Mouse (Mus musculus) testis, postnatal 10 days (tissue): ENCODE measurements around the gene Efcab8.
A peak's percentile ranks its signal among the peaks of the same experiment; 100 is the strongest.

Experiments
- DNase-seq: peaks from one replicate; pipeline ENCODE4 v3.0.0; 2021; ENCODE audit warnings: low spot score

Efcab8 gene

DNA sequence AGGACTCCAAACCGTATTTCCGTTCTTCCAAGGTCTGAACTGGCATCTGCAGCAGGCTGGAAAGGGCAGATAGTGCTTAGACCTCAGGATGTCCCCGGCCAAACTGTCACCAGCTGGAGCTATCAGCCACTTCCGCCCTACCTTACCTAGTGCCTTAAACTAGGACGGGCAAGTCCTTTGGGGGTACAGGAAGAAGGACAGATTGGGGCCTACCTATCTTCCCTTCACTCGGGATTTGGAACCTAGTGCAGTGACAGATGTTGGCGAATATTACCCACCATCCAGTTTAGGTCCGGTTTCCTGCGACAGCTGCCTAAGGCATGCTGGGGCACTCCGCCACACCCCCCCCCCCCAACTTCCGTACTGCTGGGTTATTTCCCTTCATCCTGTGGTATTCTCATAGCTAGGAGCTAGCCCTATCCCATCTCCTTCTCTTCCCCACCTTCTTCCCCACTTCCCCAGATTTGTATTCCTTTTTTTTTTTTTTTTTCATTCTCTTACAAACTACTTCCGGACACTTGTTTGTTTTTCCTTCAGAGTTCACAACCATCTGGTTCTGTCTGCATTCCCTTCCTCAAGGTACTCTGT, at the start of gene Efcab8:
Gene Efcab8, plus strand, starts transcription at position 538 of the 588 bp plus-strand sequence.
- DNase-seq, result no peak

DNA sequence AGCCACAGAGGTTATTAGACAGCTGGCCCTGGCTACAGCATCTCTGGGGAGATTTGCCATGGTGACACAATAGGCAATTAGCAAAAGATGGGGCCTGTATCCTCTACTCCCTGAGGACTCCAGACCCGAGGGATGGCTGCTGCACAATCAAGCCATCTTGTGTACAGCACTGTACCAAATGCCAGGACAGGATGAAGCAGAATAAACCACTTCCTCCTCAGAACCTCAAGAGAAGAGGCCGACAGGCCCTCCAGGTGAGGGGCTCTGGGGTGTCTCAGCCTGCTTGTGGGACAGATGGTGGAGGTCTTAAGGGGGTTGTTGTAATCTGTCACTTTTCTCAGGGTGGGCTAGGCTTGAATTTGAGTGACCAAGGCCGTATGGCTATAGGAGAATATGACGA, 45.7 kb upstream of the Efcab8 start:
- no peak for DNase-seq

DNA sequence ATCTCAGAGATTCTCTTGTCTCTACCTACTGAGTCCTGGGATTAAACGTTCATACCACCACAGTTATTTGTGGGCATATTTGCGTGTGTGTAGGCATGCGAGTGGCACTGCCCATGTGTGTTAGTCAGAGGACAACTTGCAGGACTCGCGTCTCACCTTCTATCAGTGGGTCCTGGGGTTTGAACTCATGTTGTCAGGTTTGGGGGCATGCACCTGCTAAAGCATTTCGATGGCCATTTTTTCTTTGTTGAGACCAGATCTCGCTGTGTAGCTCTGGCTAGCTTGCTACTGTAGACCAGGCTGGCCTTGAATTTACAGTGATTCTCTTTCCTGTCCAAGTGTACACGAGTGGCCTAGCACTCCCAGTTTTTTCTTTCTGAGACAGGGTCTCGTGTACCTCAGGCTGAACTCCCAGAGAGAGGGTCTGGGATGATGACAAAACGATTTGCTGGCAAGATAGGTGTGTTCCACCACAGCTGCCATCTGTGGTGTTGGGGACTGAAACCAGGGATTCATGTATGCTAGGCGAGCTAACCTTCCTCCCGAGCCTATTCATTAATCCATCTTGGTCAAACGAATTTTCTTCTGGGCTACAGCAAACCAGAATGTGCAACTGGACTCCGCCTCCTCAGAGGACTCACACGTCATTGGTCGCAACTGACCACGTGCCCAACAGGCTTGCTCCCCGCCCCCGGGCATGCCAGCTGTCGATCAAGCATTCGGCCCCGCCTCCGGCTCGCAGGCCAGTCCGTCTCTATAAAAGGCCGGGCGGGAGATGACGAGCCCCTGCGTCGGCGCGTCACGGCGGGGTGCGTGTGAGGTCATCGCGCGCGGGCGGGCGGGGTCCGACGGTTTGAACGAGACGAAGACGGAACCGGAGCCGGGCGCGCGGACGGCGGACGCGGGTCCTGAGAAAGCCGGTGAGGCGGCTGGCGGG, 39.0 kb upstream of the Efcab8 start, which contains the start of gene Mapre1:
Gene Mapre1, plus strand, starts transcription at position 775 of the 937 bp plus-strand sequence.
- peak; percentile 100 for DNase-seq

DNA sequence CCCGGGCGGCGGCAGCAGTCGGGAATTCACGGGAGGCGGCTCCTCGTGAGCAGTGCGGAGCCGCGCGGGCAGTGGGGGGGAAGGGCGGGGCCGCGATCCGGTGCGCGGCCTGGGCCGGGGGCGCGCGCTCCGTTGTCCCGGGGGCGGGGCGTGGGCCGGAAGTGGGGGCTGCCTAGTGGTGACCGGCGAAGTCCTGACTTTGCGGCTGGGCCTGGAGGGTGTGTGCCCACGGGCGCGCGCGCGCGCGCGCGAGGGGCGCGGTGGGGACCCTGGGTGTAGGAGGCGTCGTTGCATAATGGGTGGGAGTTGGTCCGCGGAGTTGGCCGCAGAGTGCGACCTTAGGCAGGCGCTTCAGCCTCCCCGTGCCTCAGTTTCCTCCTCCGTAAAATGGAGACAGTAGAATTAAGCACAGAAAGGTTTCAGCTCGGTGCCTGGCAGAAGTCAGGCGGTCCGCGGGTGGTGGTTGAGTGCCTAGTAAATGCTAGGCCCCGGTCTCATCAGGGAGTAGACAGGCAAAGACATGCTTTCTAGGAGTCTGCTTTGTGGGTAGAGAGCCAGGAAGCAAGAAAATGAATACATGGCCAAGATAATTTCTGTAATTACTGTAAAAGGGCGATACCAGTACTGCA, 38.2 kb upstream of the Efcab8 start:
- peak; percentile 93 for DNase-seq

DNA sequence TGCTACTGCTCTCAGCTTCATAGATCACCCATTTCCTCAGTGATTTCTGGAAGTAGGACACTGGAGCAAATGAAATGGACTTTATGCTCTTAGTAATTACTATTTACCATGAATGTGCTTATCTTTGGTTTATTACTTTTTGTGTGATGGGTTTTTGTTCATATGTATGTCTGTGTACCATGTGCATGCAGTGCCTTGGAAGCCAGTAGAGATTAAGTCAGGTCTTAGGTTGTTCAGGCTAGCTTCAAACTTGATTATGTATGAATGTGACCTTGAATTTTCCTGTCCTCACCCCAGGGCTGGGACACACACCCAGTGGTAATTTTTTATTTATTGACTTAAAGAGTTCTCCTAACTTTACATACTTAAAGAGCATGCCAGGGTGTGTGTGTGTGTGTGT, 31.7 kb upstream of the Efcab8 start:
- no peak for DNase-seq

DNA sequence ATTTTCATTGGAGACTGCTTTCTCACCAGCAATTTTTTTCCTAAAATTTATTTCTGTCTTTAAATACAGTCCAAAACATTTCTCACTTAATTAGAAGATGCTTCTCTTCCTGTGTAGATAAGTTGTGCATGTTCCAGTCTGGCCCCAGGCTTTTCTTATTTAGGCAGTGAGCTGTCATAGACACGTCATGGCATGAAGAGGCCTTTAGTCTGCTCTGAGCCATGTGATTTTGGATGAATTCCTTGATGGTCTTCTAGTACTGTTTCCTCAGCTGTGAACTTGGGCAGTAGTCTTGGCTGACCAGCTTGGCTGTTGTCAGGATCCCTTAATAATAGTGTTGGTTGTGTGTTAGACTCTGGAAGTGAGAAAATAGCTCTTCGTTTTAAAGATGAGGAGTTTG, 29.4 kb upstream of the Efcab8 start:
- no peak for DNase-seq

DNA sequence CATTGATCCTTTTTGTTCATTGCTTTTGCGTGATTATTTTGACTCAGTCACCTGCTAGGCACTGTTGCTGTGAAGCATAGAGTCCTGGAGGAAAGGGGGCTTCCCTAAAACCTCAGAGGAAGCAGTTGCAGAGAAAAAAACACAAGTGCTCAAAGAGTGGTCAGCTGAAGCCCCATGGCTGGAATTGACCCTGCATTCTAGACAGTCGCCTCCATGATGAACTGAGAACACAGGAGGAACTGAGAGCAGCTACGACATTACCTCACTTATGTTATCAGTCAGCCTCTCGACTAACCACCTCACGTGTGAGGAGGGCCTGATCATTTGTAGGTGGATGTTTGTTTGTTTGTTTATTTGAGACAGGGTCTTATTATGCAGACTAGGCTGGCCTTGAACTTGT, 17.6 kb upstream of the Efcab8 start:
- no peak for DNase-seq

DNA sequence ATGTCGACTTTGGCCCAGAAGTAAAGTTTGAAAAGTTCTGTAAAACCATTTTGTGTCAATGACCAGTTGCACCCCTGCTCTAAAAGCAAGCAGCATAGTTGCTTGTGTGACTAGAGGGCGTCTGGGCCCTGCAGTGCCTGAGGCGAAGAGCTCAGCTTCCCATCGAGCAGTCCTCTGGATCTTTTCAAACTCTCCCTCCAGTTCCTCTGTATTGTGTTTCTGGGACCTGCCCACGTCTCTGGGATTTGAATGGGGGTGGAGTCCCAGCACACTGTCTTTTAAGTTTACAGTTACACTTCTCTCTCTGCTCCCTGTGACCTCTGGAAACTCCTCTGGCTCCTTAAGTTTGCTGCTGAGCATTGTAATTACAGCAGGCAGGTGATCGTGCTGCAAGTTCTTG, 12.2 kb upstream of the Efcab8 start:
- DNase-seq, result no peak

DNA sequence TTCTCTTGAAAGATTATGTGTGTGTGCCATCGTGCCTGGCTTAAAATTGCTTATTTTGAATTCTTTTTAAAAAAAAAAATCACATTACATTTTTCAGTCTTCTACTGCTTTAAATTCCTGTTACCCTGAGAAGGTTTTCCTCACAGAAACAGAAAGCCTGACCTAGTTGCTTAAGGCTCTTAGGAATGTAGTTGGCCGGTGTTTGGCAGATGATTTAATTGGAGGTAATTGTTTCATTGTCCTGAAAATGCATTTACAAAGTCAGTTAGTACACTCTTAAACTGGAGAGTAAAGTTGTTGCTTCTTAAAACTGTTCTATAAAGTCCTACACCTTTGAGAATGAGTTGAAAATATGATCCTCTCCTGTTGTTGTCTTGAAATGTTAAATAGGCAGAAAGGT, 10.8 kb upstream of the Efcab8 start:
- DNase-seq, result no peak

DNA sequence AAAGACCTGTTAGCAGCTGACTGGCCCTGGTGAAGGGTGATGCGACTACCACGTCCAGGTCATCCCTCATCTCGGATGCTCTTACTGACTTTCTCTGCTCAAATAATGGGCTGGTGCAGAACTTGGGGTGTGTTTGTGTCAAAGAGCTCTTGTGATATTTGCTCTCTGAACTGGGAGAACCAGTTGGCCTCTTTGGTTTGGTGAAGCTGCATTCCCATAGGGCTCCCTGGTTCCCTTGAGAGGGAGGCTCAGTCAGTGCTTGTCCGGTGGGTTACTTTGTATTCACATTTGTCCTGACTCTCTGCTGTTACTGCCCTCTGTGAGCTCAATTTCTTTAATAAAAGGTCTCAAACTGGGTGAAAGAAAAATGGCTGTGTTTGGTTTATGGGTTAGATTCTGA, 6.8 kb upstream of the Efcab8 start:
- no peak for DNase-seq

DNA sequence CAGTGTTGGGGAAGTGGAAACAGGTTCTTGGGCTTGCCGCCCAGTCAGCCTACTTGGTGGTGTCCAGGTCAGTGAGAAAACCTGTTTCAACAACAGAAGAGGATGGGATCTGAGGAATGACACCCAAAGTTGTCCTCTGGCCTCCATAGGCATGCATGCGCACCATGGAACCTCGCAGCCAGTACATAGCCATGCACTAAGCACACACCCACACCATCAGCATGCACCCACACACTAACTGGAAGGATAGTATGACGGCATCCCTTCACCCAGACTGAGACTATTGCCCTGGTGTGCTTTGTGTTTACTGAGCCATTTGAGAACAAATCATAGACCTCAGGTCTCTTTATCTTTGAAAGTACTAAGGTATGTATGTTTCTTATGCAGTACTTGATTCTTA, 4.3 kb upstream of the Efcab8 start:
- no peak for DNase-seq

DNA sequence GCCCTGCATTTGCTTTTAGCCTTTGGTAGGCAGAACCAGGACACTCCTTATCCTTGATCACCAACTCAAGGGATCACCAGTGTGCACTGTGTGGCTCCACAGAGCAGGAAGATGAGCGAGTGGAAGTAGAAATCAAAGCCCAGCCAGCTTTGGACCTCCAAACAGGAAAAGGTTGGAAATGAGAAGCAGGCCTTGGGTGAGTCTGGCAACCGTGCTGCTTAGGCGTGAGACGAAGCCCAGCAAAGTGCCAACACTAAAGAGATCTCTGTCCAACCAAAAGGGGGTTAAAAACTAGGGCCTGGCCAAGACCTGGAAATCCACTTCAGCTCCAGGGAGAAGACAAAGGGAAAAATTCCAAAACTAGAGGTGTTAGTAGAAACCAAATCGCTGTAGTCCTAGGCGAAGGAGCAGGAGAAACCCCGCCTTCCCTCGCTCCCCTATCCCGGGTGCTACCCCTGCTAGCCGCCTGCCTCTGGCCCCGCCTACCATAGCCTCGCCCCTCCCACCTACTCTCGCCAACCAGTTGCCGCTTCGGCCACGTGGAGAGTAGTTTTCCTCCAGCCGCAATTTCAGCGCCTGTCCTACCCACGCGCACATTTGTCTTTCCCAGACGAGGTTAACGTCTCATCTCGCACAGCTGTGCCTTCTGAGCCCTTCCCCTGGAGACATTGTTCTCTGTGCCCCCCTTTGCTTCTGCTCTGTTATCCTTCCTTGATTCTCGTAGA, 931 bp upstream of the Efcab8 start:
- peak; percentile 94 for DNase-seq

DNA sequence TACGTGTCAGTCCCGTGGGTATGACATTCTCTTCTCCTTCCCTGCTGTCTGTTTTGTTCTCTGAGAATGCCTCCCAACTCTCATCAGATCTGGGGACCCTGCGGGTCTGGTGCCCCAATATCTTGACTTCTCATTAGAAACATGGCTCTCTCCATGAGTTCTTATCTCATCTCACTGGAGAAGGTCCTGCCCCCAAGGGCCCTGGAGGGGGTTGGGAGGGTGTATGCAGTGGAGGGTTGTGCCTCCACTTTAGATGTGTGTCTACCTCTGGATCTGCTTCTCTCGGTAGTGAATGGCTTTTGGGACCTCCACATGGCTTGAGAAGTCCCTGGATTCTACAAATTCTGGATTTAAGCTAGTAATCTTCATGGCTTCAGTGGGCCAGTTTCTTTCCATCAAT, 1.4 kb downstream of the Efcab8 start:
- no peak for DNase-seq

DNA sequence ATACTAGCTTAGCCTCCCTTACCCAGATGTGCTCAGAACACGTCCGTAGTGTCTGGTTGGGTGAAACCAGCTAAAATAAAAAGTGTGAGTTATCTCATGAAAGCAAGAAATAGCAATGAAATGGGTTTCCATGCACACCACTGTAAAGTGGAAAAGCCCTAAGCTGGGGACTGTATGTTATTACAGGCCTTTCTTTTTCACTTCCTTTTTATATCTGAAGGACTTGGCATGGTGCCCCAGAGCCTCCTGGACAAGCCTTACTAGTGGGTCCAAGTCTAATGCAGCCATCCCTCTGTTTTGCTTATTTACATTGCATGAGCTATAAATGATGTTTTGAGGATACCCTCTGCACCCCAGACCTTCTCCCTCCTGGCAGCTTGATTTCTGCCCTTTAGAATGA, 4.9 kb downstream of the Efcab8 start:
- peak; percentile 63 for DNase-seq

DNA sequence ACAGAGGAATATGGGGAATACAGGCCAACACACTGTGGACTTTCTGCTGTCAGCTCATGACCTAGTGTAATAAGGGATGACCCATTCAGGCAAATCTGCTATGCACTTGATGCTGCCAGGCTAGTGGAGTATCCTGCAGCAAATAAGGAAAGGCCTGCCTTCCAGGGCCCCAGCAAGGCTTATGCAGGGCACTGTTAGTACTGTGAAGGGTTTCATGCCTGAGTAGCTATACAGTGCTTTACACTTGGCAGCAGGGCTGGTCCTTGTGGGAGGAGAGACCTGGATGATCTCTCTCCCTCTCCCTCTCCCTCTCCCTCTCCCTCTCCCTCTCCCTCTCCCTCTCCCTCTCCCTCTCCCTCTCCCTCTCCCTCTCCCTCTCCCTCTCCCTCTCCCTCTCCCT, 13.6 kb downstream of the Efcab8 start:
- DNase-seq, result no peak

DNA sequence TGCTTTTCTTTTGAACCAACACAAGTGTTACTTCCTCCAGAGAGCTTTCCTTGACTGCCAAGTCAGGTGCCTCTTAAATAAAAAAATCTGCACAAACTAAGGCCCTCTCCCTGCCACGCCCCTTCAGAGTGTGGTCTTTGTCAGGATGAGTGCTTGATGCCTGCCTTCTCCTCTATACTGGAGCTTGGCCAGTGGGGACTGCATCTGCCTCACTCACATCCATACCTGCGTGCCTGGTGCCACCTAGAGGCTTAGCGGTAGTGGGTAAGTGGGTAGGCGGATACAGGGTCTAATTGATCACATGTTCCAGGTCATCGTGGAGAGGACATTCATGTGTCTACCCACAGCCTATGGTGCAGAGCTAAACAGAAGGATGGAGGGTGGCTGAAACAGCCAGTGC, 15.4 kb downstream of the Efcab8 start:
- DNase-seq, result no peak

DNA sequence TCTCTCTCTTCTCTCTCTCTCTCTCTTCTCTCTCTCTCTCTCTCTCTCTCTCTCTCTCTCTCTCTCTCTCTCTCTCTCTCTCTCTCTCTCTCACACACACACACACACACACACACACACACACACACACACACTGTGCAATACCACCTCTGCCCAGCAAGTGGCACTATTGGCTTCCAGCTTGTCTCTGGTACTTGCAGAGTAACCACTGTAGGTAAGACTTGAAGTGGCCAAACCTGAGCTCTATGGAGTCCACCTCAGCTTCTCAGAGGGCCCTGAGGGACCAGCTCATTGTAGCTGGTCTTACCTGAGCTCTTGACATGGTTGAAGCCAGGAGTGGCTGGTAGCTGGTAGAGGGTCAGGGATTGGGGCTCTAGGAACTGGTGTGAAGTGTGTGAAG, 27.7 kb downstream of the Efcab8 start:
- DNase-seq, result peak; percentile 87

DNA sequence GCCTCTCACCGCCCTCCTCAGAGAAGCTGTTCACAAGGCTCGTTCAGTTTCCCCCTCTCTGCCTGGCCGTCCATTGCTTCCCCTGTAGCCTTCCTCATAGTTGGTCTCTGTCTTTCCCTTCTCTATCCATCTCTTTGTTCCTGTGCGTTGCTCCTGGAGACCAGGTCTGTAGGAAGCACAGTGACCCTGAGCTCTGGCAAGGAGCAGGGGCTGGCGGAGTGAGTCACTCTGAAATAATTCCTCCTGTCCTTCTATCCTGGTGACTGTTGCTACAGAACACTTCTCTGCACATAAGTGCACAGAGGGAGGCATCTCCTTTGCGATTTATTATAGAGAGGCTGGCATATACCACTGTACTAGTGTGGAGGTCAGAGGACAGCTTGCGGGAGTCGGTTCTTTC, 28.4 kb downstream of the Efcab8 start:
- no peak for DNase-seq

DNA sequence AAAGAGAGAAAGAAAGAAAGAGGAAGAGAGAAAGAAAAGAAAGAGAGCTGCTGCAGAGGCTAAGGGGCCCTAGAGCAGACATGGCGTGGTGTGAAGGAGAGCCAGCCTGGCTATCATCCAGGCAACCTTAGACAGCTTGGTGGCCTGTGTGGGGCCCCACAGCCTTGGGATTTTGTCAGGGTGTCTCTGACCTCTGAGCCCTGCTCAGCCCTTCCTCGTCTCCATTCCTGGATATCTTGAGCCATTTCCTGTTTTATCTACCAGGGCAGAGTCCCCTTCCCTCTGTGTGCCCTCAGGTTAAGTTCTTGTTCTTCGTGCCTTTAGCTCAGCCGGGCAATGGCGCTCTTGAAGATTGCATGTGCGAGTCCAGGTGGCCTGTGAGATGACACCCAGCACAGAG, 29.1 kb downstream of the Efcab8 start:
- DNase-seq, result no peak

DNA sequence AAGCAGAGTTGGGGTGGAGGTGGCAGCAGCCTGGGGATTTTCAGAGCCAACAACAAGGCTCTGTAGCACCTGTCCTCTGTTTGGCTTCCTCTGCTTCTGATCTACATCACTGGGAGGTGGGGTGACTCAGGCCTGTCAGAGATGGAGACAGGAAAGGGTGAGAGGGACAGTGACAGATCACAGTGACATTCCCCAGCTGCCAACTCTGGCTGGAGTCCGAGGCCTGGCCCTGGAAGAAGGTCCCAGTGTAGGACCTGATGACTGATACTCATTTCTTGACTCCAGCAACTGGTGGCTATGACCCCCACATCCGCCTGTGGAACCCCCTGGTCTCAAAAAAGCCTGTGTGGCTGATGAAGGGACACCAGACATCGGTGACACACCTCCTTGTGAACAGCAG, 30.2 kb downstream of the Efcab8 start:
- DNase-seq, result no peak

DNA sequence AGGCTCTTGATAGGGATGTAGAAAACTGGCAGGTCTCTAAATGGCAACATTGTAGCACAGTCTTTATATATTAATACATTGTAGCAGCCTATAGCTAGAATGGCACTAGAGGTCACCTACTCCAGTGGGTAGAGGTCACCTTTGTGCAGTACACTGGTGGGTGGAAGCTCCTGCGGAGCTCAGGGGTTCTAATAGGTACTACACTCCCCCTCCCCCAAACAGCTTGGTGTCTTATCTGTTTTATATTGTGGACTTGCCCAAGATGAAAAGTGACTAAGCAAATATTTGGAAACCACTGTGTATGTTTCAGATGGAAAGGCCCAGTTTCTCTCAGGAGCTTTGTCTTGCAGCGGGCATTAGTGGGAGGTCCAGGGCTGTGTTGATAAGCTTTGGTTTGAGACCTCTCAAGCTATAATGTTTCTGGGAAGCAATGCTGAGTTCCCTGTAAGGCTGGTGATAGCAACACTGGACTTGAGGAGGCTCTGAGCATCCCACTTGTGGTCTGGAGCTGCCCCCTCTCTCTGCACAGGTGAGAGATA, 42.3 kb downstream of the Efcab8 start:
- no peak for DNase-seq

DNA sequence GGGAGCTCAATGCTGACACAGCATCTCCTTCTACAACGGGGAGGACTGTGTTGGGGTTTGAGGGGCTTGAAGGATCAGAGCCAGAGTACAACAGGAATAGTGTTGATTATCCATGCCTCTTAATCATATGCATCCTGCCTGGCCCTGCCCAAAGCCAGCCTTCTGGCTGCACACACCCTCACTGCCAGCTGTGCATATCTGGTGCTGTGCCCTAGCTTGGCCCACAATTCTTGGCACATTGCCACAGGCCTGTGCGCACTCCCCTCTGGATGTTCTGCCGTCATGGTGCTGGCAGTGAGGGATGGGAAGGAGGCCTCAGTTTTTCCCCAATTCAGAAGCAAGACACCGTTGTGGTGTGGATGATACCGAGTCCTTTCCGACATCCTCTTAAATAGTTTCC, 44.9 kb downstream of the Efcab8 start:
- DNase-seq, result peak; percentile 57
